Mouse (Mus musculus): ENCODE measurements around the gene Gm1330. TPM values are rescaled to one million over a fixed set of nuclear protein-coding genes. Genes with fewer than 3 reads are reported as not detected.

The Gm1330 gene
- not detected in 2 replicates for polyA plus RNA-seq (2012; rRNA removed; ENCODE audit: low replicate concordance)

DNA sequence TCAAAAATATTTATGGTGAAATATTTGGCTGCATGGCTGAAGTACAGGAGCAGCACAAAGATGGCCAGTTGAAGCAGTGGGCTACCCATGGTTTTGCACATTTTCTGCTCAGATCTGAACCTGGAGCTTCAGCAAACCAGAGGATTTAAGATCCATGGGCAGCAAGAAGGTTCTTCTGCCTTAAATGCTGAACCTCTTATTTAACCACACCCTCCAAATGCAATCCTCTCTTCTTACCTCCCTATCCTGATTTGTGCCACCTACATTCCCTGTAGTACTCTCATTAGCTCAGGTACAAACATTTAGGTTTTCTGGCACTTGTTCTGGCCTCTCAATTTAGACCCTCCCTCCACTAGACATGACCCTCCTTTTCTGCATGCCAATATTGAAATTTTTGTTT lies at the start of gene Gm1330:
Gene Gm1330 (minus strand): TSS at position 101 of the 400 bp plus-strand sequence.

DNA sequence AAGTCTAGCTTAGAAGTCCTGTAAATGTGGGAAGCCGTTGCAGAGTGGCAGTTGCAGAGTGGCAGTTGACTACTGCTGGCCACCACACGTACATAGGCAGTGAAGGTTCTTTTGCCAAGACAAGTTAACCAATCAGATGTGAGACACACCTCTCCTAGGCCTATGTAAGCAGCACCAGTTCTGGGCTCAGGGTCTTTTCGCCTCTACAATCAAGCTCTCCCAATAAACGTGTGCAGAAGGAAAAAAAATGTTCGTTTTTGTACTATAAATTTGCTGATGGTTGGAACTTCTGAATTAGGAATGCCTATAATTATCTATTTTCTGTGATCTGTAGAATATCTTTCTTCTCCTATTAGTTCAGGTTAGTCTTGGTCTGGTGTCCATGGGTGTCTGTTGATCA lies 14.1 kb upstream of the Gm1330 start, which contains the start of gene Gm10750:
Gene Gm10750 (minus strand): TSS at position 101 of the 400 bp plus-strand sequence.

Other genes with a start within 250 kb of the Gm1330 start
- not detected in 2 replicates for gene Cst11, start 231.8 kb downstream of the Gm1330 start, polyA plus RNA-seq (2012; rRNA removed; ENCODE audit: low replicate concordance)
- gene 8030411F24Rik, start 221.2 kb downstream of the Gm1330 start, polyA plus RNA-seq (2012; rRNA removed; ENCODE audit: low replicate concordance), result not detected in 2 replicates
- not detected in 2 replicates for gene Cst12, start 213.9 kb downstream of the Gm1330 start, polyA plus RNA-seq (2012; rRNA removed; ENCODE audit: low replicate concordance)
- gene Cst8, start 204.5 kb downstream of the Gm1330 start, polyA plus RNA-seq (2012; rRNA removed; ENCODE audit: low replicate concordance), result not detected in 2 replicates
- not detected in 2 replicates for gene Cst13, start 183.2 kb downstream of the Gm1330 start, polyA plus RNA-seq (2012; rRNA removed; ENCODE audit: low replicate concordance)
- gene Cst9, start 168.1 kb downstream of the Gm1330 start, polyA plus RNA-seq (2012; rRNA removed; ENCODE audit: low replicate concordance), result not detected in 2 replicates
- gene 9230104L09Rik, start 138.2 kb downstream of the Gm1330 start, polyA plus RNA-seq (2012; rRNA removed; ENCODE audit: low replicate concordance), result not detected in 2 replicates
- 303 and 431 TPM in 2 replicates for gene Cst3, start 127.6 kb downstream of the Gm1330 start, polyA plus RNA-seq (2012; rRNA removed; ENCODE audit: low replicate concordance)
- not detected in 2 replicates for gene Gm10750, start 14.0 kb upstream of the Gm1330 start, polyA plus RNA-seq (2012; rRNA removed; ENCODE audit: low replicate concordance)